Mouse (Mus musculus): ENCODE measurements around the gene Rbm5. TPM values are rescaled to one million over a fixed set of nuclear protein-coding genes. Genes with fewer than 3 reads are reported as not detected.
A peak's percentile ranks its signal among the peaks of the same experiment; 100 is the strongest.

Gene Rbm5
- polyA plus RNA-seq, 1 experiment from 2014 or later = 206 TPM

GRCm38 (mm10) chr9:107696106-107696479 lies 74.7 kb downstream of the Rbm5 start:
- peaks cover 74% of the 10 kb centered on the region for H3K36me3 ChIP-seq (replicated peaks)
- no peaks in the 10 kb centered on the region for H3K9me3 ChIP-seq
- 45% methylated on average over 6 of the region's 6 CpGs for WGBS
- H3K4me1 ChIP-seq = peaks cover 68% of the 10 kb centered on the region
- H3K27me3 ChIP-seq (replicated peaks; ENCODE audit: low read depth, poor library complexity, severe bottlenecking) = 0 out of 2 replicates have a peak, but pooled peaks cover 2% of the 10 kb centered on the region
- H3K4me3 ChIP-seq = no peak overlapping the region
- 0 out of 2 replicates have a peak overlapping the region, but pooled peaks have one; percentile 48 for H3K27ac ChIP-seq (replicated peaks)
- no peak for DNase-seq (ENCODE audit: low spot score)

- H3K9me3 ChIP-seq = no peaks in the 10 kb centered on the region
- 0 out of 2 replicates have a peak, but pooled peaks cover 4% of the 10 kb centered on the region for H3K27me3 ChIP-seq (replicated peaks; ENCODE audit: low read depth, poor library complexity, severe bottlenecking)
- H3K36me3 ChIP-seq (replicated peaks) = peaks cover 74% of the 10 kb centered on the region
- 0 out of 2 replicates have a peak overlapping the region, but pooled peaks have one; percentile 48 for H3K27ac ChIP-seq (replicated peaks)
- H3K4me3 ChIP-seq = no peak overlapping the region
- no peak for DNase-seq (ENCODE audit: low spot score)
- H3K4me1 ChIP-seq = peaks cover 62% of the 10 kb centered on the region
- 88% methylated on average over 12 of the region's 12 CpGs for WGBS
Measured at GRCm38 (mm10) chr9:107695441-107696105, 75.2 kb downstream of the Rbm5 start.

- H3K4me1 ChIP-seq = peaks cover 53% of the 10 kb centered on the region
- H3K27ac ChIP-seq (replicated peaks) = no peak overlapping the region
- no peak overlapping the region for H3K4me3 ChIP-seq
- no peak for DNase-seq (ENCODE audit: low spot score)
- no peaks in the 10 kb centered on the region for H3K9me3 ChIP-seq
- H3K27me3 ChIP-seq (replicated peaks; ENCODE audit: low read depth, poor library complexity, severe bottlenecking) = 0 out of 2 replicates have a peak, but pooled peaks cover 4% of the 10 kb centered on the region
- peaks cover 80% of the 10 kb centered on the region for H3K36me3 ChIP-seq (replicated peaks)
- WGBS = 75% methylated on average over 7 of the region's 7 CpGs
Measured at GRCm38 (mm10) chr9:107694627-107695026, 76.2 kb downstream of the Rbm5 start.

DNA sequence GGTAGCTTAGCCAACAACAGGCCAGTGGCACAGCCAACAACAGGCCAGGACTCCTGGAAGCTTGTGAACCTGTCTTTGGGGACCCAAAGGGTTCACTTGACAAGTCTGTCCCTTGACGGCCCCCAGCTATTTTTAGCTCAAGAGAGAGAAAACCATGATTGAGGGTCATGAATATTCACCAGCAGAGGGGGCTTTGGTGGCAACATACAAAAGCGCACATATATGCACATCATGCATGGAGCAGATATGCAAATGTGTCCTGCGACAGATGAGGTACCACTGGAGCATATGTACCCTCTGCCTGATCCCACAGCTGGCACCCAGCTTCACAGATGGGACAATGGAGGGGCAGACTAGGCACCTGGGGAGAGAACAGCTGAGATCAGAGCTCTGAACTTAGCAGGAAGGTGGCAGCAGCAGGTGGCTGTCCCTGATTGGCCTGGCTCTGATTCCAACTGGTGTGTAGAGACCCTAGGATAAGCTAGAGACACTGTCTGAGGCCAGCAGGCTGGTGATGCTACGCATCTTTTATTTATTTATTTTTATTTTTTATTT lies 77.3 kb downstream of the Rbm5 start:
- H3K4me1 ChIP-seq = peaks cover 42% of the 10 kb centered on the region
- 0 out of 2 replicates have a peak, but pooled peaks cover 4% of the 10 kb centered on the region for H3K27me3 ChIP-seq (replicated peaks; ENCODE audit: low read depth, poor library complexity, severe bottlenecking)
- no peak overlapping the region for H3K4me3 ChIP-seq
- no peaks in the 10 kb centered on the region for H3K9me3 ChIP-seq
- H3K27ac ChIP-seq (replicated peaks) = 0 out of 2 replicates have a peak overlapping the region, but pooled peaks have one; percentile 30
- peaks cover 86% of the 10 kb centered on the region for H3K36me3 ChIP-seq (replicated peaks)
- DNase-seq (ENCODE audit: low spot score) = no peak
- 79% methylated on average over 4 of the region's 4 CpGs for WGBS

- no peak overlapping the region for H3K4me3 ChIP-seq
- DNase-seq (ENCODE audit: low spot score) = no peak
- H3K27me3 ChIP-seq (replicated peaks; ENCODE audit: low read depth, poor library complexity, severe bottlenecking) = 0 out of 2 replicates have a peak, but pooled peaks cover 4% of the 10 kb centered on the region
- 83% methylated on average over 5 of the region's 5 CpGs for WGBS
- H3K27ac ChIP-seq (replicated peaks) = no peak overlapping the region
- H3K36me3 ChIP-seq (replicated peaks) = peaks cover 93% of the 10 kb centered on the region
- H3K9me3 ChIP-seq = no peaks in the 10 kb centered on the region
- H3K4me1 ChIP-seq = peaks cover 34% of the 10 kb centered on the region
Measured at GRCm38 (mm10) chr9:107692785-107693184, 78.0 kb downstream of the Rbm5 start.

- H3K4me3 ChIP-seq = no peak overlapping the region
- DNase-seq (ENCODE audit: low spot score) = no peak
- H3K9me3 ChIP-seq = no peaks in the 10 kb centered on the region
- H3K27ac ChIP-seq (replicated peaks) = no peak overlapping the region
- WGBS = 73% methylated on average over 8 of the region's 8 CpGs
- H3K36me3 ChIP-seq (replicated peaks) = peaks cover 99% of the 10 kb centered on the region
- peaks cover 23% of the 10 kb centered on the region for H3K4me1 ChIP-seq
- 0 out of 2 replicates have a peak, but pooled peaks cover 4% of the 10 kb centered on the region for H3K27me3 ChIP-seq (replicated peaks; ENCODE audit: low read depth, poor library complexity, severe bottlenecking)
Measured at GRCm38 (mm10) chr9:107690391-107690790, 80.4 kb downstream of the Rbm5 start.

Other genes starting within 250 kb of the Rbm5 start
- gene Tmem115, start 237.1 kb downstream of the Rbm5 start, polyA plus RNA-seq (2016; fragmentation: Nextera tagmentation; extraction: Ambion mirVana) = 37.9 and 39.3 TPM in 2 replicates
- gene Cyb561d2, start 228.8 kb downstream of the Rbm5 start, polyA plus RNA-seq (2016; fragmentation: Nextera tagmentation; extraction: Ambion mirVana) = 16.4 and 16.7 TPM in 2 replicates
- 35.2 and 39.4 TPM in 2 replicates for gene Nprl2, start 228.8 kb downstream of the Rbm5 start, polyA plus RNA-seq (2016; fragmentation: Nextera tagmentation; extraction: Ambion mirVana)
- gene Zmynd10, start 223.7 kb downstream of the Rbm5 start, polyA plus RNA-seq (2016; fragmentation: Nextera tagmentation; extraction: Ambion mirVana) = 0.97 and 1.2 TPM in 2 replicates
- gene Rassf1, start 219.4 kb downstream of the Rbm5 start, polyA plus RNA-seq (2016; fragmentation: Nextera tagmentation; extraction: Ambion mirVana) = 45.3 and 46.5 TPM in 2 replicates
- gene Tusc2, start 207.7 kb downstream of the Rbm5 start, polyA plus RNA-seq (2016; fragmentation: Nextera tagmentation; extraction: Ambion mirVana) = 63.4 and 67.3 TPM in 2 replicates
- 154 and 157 TPM in 2 replicates for gene Hyal2, start 203.1 kb downstream of the Rbm5 start, polyA plus RNA-seq (2016; fragmentation: Nextera tagmentation; extraction: Ambion mirVana)
- 8.4 and 9.1 TPM in 2 replicates for gene Hyal1, start 194.1 kb downstream of the Rbm5 start, polyA plus RNA-seq (2016; fragmentation: Nextera tagmentation; extraction: Ambion mirVana)
- 18.9 and 20.3 TPM in 2 replicates for gene Naa80, start 192.1 kb downstream of the Rbm5 start, polyA plus RNA-seq (2016; fragmentation: Nextera tagmentation; extraction: Ambion mirVana)
- gene Hyal3, start 190.2 kb downstream of the Rbm5 start, polyA plus RNA-seq (2016; fragmentation: Nextera tagmentation; extraction: Ambion mirVana) = 0.48 and 0.96 TPM in 2 replicates
- gene Ifrd2, start 183.4 kb downstream of the Rbm5 start, polyA plus RNA-seq (2016; fragmentation: Nextera tagmentation; extraction: Ambion mirVana) = 59.7 and 72.1 TPM in 2 replicates
- gene Sema3b, start 161.8 kb downstream of the Rbm5 start, polyA plus RNA-seq (2016; fragmentation: Nextera tagmentation; extraction: Ambion mirVana) = 2.7 TPM in 2 replicates
- 334 and 363 TPM in 2 replicates for gene Gnai2, start 135.6 kb downstream of the Rbm5 start, polyA plus RNA-seq (2016; fragmentation: Nextera tagmentation; extraction: Ambion mirVana)
- gene Slc38a3, start 101.5 kb downstream of the Rbm5 start, polyA plus RNA-seq (2016; fragmentation: Nextera tagmentation; extraction: Ambion mirVana) = 5.6 and 6.6 TPM in 2 replicates
- 3.4 and 4.3 TPM in 2 replicates for gene Gnat1, start 91.3 kb downstream of the Rbm5 start, polyA plus RNA-seq (2016; fragmentation: Nextera tagmentation; extraction: Ambion mirVana)
- gene Sema3f, start 60.5 kb downstream of the Rbm5 start, polyA plus RNA-seq (2016; fragmentation: Nextera tagmentation; extraction: Ambion mirVana) = 13.2 and 21.4 TPM in 2 replicates
- 114 and 116 TPM in 2 replicates for gene Rbm6, start 102.2 kb upstream of the Rbm5 start, polyA plus RNA-seq (2016; fragmentation: Nextera tagmentation; extraction: Ambion mirVana)
- 12.2 and 12.7 TPM in 2 replicates for gene Mon1a, start 117.2 kb upstream of the Rbm5 start, polyA plus RNA-seq (2016; fragmentation: Nextera tagmentation; extraction: Ambion mirVana)
- gene Mst1r, start 135.9 kb upstream of the Rbm5 start, polyA plus RNA-seq (2016; fragmentation: Nextera tagmentation; extraction: Ambion mirVana) = 0.65 and 1.1 TPM in 2 replicates
- not detected in 2 replicates for gene Actl11, start 157.5 kb upstream of the Rbm5 start, polyA plus RNA-seq (2016; fragmentation: Nextera tagmentation; extraction: Ambion mirVana)
- 7.6 and 7.9 TPM in 2 replicates for gene Camkv, start 164.7 kb upstream of the Rbm5 start, polyA plus RNA-seq (2016; fragmentation: Nextera tagmentation; extraction: Ambion mirVana)
- gene Traip, start 179.1 kb upstream of the Rbm5 start, polyA plus RNA-seq (2016; fragmentation: Nextera tagmentation; extraction: Ambion mirVana) = 38.8 and 41.5 TPM in 2 replicates
- gene Uba7, start 204.5 kb upstream of the Rbm5 start, polyA plus RNA-seq (2016; fragmentation: Nextera tagmentation; extraction: Ambion mirVana) = 10.3 and 11.9 TPM in 2 replicates
- 2.9 and 4.4 TPM in 2 replicates for gene Gm20661, start 212.1 kb upstream of the Rbm5 start, polyA plus RNA-seq (2016; fragmentation: Nextera tagmentation; extraction: Ambion mirVana)
- gene Inka1, start 214.9 kb upstream of the Rbm5 start, polyA plus RNA-seq (2016; fragmentation: Nextera tagmentation; extraction: Ambion mirVana) = 99.3 and 112 TPM in 2 replicates
- 4.6 and 6.5 TPM in 2 replicates for gene Cdhr4, start 221.5 kb upstream of the Rbm5 start, polyA plus RNA-seq (2016; fragmentation: Nextera tagmentation; extraction: Ambion mirVana)
- gene Gm20662, start 225.4 kb upstream of the Rbm5 start, polyA plus RNA-seq (2016; fragmentation: Nextera tagmentation; extraction: Ambion mirVana) = 0.41 and 0.52 TPM in 2 replicates
- 57.1 and 57.3 TPM in 2 replicates for gene Ip6k1, start 231.5 kb upstream of the Rbm5 start, polyA plus RNA-seq (2016; fragmentation: Nextera tagmentation; extraction: Ambion mirVana)

All from embryonic facial prominence, embryonic 10.5 days (tissue).